Mouse (Mus musculus) heart, postnatal 0 days (tissue): Measurements from ENCODE around the gene Disp1.

ENCODE experiments used
- CTCF ChIP-seq: IDR thresholded peaks from 2 replicates; pipeline ENCODE4 v1.5.1; 2016; ENCODE audit warnings: antibody characterized with exemption, control low read depth, low read depth
- EP300 ChIP-seq: IDR thresholded peaks from 2 replicates; pipeline ENCODE4 v1.6.1; 2016; ENCODE audit warnings: antibody characterized with exemption, low read depth

GRCm38 (mm10) chr1:183081126-183081525 is 140.2 kb downstream of the Disp1 start:
- TF ChIP-seq EP300 (no peak), CTCF (no peak)
